Mouse (Mus musculus): ENCODE measurements at regions not wholly inside any gene's neighbourhood (a gene's known extent, or its start where the extent isn't known, plus 50 kb on each side); places are given as distances from the start of the nearest gene placed in this dataset.

- no peak for DNase-seq
- no peak overlapping the region for H3K4me3 ChIP-seq (replicated peaks; ENCODE audit: insufficient read depth, low read depth, low read length)
- WGBS: 71% methylated on average over 5 of the region's 5 CpGs
- TF ChIP-seq POLR2A (IDR thresholded peaks at IDR 0.05; ENCODE audit: borderline replicate concordance, insufficient read depth, low read length) (no peak), CTCF (IDR thresholded peaks at IDR 0.05; ENCODE audit: borderline replicate concordance, insufficient read depth, low read depth, low read length) (no peak)
- H3K27me3 ChIP-seq (ENCODE audit: control insufficient read depth, insufficient read depth, low read length): no peaks in the 10 kb centered on the region
- H3K27ac ChIP-seq (ENCODE audit: insufficient read depth, low read length): no peak overlapping the region
- no peaks in the 10 kb centered on the region for H3K4me1 ChIP-seq (ENCODE audit: control insufficient read depth, insufficient read depth, low read length)
Observed at GRCm38 (mm10) chr13:80798863-80799817, 84.0 kb upstream of the Arrdc3 start.

- DNase-seq: peak in 1 of 2 experiments; percentile 2
- no peaks in the 10 kb centered on the region for H3K27me3 ChIP-seq (ENCODE audit: control insufficient read depth, insufficient read depth, low read length)
- H3K4me1 ChIP-seq (ENCODE audit: control insufficient read depth, insufficient read depth, low read length): no peaks in the 10 kb centered on the region
- 40% methylated on average over 2 of the region's 2 CpGs for WGBS
- TF ChIP-seq CTCF (IDR thresholded peaks at IDR 0.05; ENCODE audit: borderline replicate concordance, insufficient read depth, low read depth, low read length): peak; percentile 49; the same call in 1 of the 2 replicates
- TF ChIP-seq POLR2A (IDR thresholded peaks at IDR 0.05; ENCODE audit: borderline replicate concordance, insufficient read depth, low read length): no peak
- H3K27ac ChIP-seq (ENCODE audit: insufficient read depth, low read length): no peak overlapping the region
- H3K4me3 ChIP-seq (replicated peaks; ENCODE audit: insufficient read depth, low read depth, low read length): no peak overlapping the region
Observed at GRCm38 (mm10) chr13:80806172-80806571, 77.0 kb upstream of the Arrdc3 start.

GRCm38 (mm10) chr13:80827037-80827471 lies 56.1 kb upstream of the Arrdc3 start:
- TF ChIP-seq POLR2A (IDR thresholded peaks at IDR 0.05; ENCODE audit: borderline replicate concordance, insufficient read depth, low read length): no peak
- no peak for TF ChIP-seq CTCF (IDR thresholded peaks at IDR 0.05; ENCODE audit: borderline replicate concordance, insufficient read depth, low read depth, low read length)
- Histone ChIP-seq H3K27me3 (ENCODE audit: control insufficient read depth, insufficient read depth, low read length) (no peaks in the 10 kb centered on the region), H3K4me1 (ENCODE audit: control insufficient read depth, insufficient read depth, low read length) (no peaks in the 10 kb centered on the region), H3K4me3 (replicated peaks; ENCODE audit: insufficient read depth, low read depth, low read length) (no peak overlapping the region), H3K27ac (ENCODE audit: insufficient read depth, low read length) (no peak overlapping the region)
- no peak for DNase-seq
